Mouse (Mus musculus): ENCODE measurements around the gene Tcf12.

The Tcf12 gene

DNA sequence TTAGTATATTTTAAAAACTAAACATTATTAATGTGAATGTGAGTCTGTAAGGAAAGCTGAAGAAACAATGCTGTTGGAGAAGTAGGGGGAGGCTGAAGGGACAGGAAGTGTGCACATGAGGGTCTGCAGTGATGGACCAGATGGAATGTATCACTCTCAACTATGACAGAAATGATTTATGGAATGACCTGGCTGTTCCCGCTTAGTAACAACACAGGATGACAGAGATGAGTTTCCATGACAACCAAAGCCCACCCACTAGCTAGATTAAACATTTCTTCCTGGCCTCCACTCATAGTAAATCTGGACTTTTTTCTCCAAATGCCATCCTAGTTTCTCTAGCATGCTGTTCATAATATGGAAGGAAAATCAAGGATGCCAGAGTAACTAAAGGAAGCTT is 231.0 kb downstream of the Tcf12 start:
- Histone ChIP-seq H3K36me3 (ENCODE audit: control insufficient read depth, insufficient read depth, low read length, poor library complexity, severe bottlenecking) (peaks cover 7% of the 10 kb centered on the region; the same call in 1 of the 2 replicates), H3K27me3 (ENCODE audit: control insufficient read depth, insufficient read depth, low read length, poor library complexity, severe bottlenecking) (no peaks in the 10 kb centered on the region)
- DNase-seq (ENCODE audit: low read depth, low spot score) = no peak

DNA sequence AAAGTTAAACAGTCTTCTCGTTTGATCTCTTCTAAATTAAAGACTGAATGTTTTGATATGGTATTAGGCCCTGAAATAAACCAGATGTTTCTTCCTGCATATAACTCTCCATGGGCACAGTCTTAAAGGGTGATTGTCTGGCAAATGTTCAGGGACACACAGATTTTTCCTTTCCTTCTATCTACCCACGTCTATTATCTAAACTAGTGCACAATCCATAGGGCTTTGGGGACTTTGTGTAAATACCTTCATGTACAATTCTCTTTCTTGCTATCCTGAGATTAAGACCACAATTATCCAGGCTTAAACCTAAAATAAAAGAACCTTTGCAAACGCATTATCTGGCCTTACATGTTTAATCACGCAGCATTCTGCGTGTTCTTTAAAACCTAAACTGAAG is 231.7 kb downstream of the Tcf12 start:
- Histone ChIP-seq H3K27me3 (ENCODE audit: control insufficient read depth, insufficient read depth, low read length, poor library complexity, severe bottlenecking) (no peaks in the 10 kb centered on the region), H3K36me3 (ENCODE audit: control insufficient read depth, insufficient read depth, low read length, poor library complexity, severe bottlenecking) (peaks cover 7% of the 10 kb centered on the region; the same call in 1 of the 2 replicates)
- no peak for DNase-seq (ENCODE audit: low read depth, low spot score)

DNA sequence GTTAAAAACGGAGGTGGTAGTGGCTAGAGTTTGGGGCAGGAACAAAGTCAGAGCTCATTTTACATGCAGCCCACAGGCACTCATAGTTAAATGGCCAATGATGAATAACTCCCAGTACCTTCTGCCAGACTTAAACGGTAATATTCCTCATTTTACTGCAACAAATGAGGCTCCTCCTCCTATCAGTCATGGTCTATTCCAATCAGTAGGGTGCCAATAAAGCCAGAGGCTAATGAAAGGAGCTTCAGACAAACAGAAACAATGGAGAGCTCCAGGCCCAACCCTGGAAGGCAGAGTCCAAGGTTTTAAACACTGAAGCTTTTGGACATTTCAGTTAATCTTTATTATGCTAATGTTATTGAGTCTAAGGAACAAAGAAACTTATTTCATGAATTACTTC is 232.3 kb downstream of the Tcf12 start:
- H3K36me3 ChIP-seq (ENCODE audit: control insufficient read depth, insufficient read depth, low read length, poor library complexity, severe bottlenecking) = peaks cover 7% of the 10 kb centered on the region; the same call in 1 of the 2 replicates
- DNase-seq (ENCODE audit: low read depth, low spot score) = no peak
- no peaks in the 10 kb centered on the region for H3K27me3 ChIP-seq (ENCODE audit: control insufficient read depth, insufficient read depth, low read length, poor library complexity, severe bottlenecking)

DNA sequence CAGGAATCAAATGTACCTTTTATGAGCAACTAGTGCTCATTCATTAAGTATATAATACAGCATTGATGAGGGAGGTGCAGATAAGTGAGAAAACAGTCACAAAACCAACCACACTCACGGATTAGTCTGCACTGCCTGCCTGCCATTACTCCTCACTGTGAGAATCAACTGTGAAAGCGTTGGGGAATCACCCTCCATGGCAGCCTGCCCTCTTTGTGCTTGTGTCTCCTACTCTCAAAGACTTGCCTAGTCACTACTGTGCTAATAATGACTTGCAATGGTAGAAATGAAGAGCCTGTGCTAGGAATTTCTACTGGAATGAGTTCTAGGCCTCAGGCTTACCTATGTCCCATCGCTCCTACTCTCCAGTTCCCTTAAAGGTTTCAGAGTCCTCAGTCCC is 233.8 kb downstream of the Tcf12 start:
- no peak for DNase-seq (ENCODE audit: low read depth, low spot score)
- H3K27me3 ChIP-seq (ENCODE audit: control insufficient read depth, insufficient read depth, low read length, poor library complexity, severe bottlenecking) = no peaks in the 10 kb centered on the region
- peaks cover 7% of the 10 kb centered on the region; the same call in 1 of the 2 replicates for H3K36me3 ChIP-seq (ENCODE audit: control insufficient read depth, insufficient read depth, low read length, poor library complexity, severe bottlenecking)

DNA sequence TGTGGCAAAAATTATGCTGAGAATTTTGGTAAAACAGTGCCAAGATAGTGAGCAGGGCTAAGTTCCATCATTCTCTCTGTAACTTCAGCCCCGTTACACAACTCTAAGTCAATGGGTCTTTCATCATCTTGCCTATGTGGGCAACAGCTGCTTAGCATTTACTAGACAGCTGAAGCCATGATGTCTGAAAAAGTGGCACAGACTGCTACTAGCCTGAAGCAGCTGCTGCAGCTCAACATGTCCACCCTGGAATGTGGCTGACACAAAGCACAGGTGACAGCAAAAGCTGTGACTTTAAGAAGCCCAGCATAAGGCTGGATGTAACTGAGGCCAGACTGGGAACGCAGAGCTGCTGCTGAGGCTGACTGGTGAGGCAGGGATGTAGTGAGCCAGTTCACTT is 236.9 kb downstream of the Tcf12 start:
- H3K36me3 ChIP-seq (ENCODE audit: control insufficient read depth, insufficient read depth, low read length, poor library complexity, severe bottlenecking) = peaks cover 8% of the 10 kb centered on the region; the same call in 1 of the 2 replicates
- H3K27me3 ChIP-seq (ENCODE audit: control insufficient read depth, insufficient read depth, low read length, poor library complexity, severe bottlenecking) = no peaks in the 10 kb centered on the region
- DNase-seq (ENCODE audit: low read depth, low spot score) = no peak

DNA sequence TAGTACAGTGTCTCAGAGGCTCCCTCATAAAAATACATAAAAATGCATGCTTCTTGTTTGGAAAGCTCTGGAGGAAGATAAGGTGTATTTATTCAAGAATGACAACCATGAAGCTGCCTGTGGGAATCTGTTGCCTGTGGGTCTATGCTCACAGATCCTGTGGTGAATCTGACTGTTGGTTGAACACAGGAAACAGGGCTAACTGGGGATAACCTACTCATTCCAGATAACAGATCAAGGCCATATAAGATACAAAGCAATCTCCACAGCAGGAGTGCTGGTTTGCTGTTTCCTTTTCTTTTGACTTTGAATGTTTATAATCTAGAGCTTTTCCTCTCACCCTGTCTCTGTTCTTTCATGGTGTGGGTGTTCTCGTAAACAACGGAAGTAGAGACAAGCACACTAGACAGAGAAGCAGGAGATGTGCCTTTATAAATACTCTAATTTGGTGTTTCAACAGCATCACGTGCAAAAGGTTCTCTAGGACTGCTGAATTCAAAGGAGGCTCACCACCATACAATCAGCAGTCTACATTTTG is 237.6 kb downstream of the Tcf12 start:
- peaks cover 8% of the 10 kb centered on the region; the same call in 1 of the 2 replicates for H3K36me3 ChIP-seq (ENCODE audit: control insufficient read depth, insufficient read depth, low read length, poor library complexity, severe bottlenecking)
- H3K27me3 ChIP-seq (ENCODE audit: control insufficient read depth, insufficient read depth, low read length, poor library complexity, severe bottlenecking) = no peaks in the 10 kb centered on the region
- no peak for DNase-seq (ENCODE audit: low read depth, low spot score)

DNA sequence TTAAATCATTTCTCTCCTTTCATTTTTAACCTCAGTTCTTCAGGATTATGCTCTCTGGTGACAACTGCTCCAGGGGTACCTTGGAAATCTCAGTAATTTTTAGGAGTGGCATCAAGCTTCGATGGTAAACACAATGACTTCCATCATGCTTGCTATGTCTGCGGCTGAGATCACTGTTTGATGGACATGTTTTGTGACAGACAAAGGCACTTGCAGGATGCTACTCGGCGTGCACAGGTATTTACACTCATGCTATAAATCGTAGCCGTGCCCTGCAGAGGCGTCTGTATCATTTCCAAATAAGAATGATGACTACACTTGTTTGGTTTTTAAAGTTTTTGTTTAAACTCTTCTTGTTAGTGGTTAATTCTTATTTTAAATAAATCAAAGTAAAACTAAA is 248.3 kb downstream of the Tcf12 start:
- no peaks in the 10 kb centered on the region for H3K27me3 ChIP-seq (ENCODE audit: control insufficient read depth, insufficient read depth, low read length, poor library complexity, severe bottlenecking)
- DNase-seq (ENCODE audit: low read depth, low spot score) = no peak
- peaks cover 10% of the 10 kb centered on the region for H3K36me3 ChIP-seq (ENCODE audit: control insufficient read depth, insufficient read depth, low read length, poor library complexity, severe bottlenecking)

DNA sequence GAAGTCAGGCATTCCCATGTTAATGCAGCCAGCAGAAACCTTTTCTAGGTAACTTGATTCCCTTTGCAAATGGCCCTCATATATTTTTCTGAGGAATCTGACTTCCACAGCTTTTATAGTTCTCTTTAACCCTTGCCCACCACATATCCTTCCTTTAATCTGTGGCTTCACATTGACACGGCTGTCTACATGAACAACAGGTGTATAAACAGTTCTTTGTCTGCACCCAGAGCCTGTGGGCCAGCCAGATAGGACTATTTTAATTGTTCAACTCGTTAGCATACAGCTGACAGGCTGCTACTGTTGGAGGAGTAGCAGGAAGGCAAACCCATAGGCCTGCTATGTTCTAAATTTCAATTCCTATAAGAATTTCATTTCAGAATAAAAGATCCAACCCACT is 250.0 kb downstream of the Tcf12 start:
- no peak for DNase-seq (ENCODE audit: low read depth, low spot score)
- Histone ChIP-seq H3K36me3 (ENCODE audit: control insufficient read depth, insufficient read depth, low read length, poor library complexity, severe bottlenecking) (peaks cover 4% of the 10 kb centered on the region; the same call in 1 of the 2 replicates), H3K27me3 (ENCODE audit: control insufficient read depth, insufficient read depth, low read length, poor library complexity, severe bottlenecking) (no peaks in the 10 kb centered on the region)

DNA sequence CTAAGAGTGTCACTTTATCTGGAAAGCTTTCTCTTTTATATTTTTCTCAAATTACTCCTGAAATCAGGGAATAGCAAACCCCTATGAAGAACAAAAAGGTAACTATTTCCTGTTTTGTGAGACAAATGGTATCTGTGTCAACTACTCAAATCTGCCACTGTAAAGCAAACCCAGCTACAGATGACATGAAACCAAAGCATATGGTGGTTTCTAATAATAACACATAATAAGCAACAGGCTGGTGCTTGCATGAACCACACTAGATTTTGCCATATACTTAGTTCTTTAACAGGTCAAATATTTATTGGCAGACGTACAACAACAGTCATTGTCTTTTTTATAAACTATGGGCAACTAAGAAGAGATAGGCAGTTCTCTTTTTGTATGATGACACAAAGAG is 253.7 kb downstream of the Tcf12 start:
- DNase-seq (ENCODE audit: low read depth, low spot score) = no peak
- H3K36me3 ChIP-seq (ENCODE audit: control insufficient read depth, insufficient read depth, low read length, poor library complexity, severe bottlenecking) = peaks cover 17% of the 10 kb centered on the region; the same call in 1 of the 2 replicates
- no peaks in the 10 kb centered on the region for H3K27me3 ChIP-seq (ENCODE audit: control insufficient read depth, insufficient read depth, low read length, poor library complexity, severe bottlenecking)

DNA sequence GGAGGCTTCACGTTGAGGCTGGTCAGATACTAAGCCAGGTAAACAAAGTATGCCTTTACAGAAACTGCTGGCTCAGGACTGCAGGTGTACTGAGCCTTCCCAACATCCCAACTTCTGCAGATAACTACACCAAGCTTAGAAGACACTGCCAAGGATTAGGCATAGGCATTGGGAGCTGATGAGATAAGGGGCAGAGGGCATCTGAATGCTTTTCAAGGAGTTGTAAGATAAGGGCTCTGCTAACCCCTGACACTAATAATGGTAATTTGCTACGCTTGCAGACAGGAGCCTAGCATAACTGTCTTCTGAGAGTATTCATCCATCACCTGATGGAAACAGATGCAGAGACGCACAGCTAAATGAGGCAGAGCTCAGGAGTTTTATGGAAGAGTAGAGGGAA is 257.8 kb downstream of the Tcf12 start:
- no peak for DNase-seq (ENCODE audit: low read depth, low spot score)
- Histone ChIP-seq H3K27me3 (ENCODE audit: control insufficient read depth, insufficient read depth, low read length, poor library complexity, severe bottlenecking) (no peaks in the 10 kb centered on the region), H3K36me3 (ENCODE audit: control insufficient read depth, insufficient read depth, low read length, poor library complexity, severe bottlenecking) (peaks cover 19% of the 10 kb centered on the region; the same call in 1 of the 2 replicates)

DNA sequence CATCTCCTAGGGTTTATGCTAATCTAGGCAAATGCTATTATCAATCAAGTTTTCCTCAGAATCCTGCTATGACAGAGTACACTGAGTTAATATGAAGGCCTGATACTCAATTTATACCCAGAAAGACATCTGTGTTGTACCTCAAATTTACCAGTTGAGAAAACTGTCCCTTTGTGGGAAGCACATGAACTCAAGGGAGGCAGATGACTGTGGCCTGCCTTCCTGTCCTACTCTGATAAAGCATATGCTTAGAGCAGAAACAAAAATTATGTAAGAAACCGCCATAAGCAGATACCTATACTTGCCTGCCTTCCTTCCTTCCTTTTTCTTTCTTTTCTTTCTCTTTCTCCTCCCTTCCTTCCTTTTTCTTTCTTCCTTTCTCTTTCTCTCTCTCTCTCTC is 261.4 kb downstream of the Tcf12 start:
- Histone ChIP-seq H3K27me3 (ENCODE audit: control insufficient read depth, insufficient read depth, low read length, poor library complexity, severe bottlenecking) (no peaks in the 10 kb centered on the region), H3K36me3 (ENCODE audit: control insufficient read depth, insufficient read depth, low read length, poor library complexity, severe bottlenecking) (peaks cover 17% of the 10 kb centered on the region; the same call in 1 of the 2 replicates)
- no peak for DNase-seq (ENCODE audit: low read depth, low spot score)

DNA sequence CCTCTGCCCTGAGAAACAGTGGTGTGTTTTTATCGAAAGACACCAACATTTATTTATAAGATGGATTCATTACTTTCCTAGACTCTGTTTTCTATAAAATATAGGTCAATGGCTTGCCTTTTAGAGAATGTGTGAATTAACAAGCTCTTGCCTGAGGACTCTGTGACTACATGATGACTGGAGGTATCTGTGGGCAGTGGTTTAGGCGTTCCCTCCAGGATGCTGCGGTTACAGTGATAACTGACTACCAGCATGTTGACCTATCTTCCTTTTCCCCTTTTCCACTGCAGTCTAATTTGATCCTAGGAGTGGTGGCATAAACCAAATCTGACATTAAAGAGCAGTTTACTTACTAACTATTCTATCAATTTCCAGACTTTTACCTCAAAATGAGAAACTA is 263.3 kb downstream of the Tcf12 start:
- DNase-seq (ENCODE audit: low read depth, low spot score) = no peak
- H3K27me3 ChIP-seq (ENCODE audit: control insufficient read depth, insufficient read depth, low read length, poor library complexity, severe bottlenecking) = no peaks in the 10 kb centered on the region

DNA sequence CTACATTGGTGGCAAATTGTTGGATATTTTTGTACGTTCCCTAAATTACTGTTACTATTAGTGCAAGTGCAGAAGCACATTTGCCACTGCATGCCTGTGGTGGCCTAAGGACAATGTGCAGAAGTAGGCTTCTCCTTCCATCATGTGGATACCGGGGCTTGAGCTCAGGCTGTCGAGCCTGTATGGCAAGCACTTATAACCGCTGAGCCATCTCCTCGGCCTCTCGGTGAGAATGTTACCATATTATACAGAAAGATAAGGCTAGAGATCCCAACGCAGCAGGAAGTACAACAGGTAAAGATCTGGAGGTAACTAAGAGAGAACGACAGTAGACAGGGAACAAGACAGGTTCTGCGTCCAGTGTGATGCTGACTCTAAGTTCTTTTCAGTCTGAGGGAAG is 263.8 kb downstream of the Tcf12 start:
- Histone ChIP-seq H3K27me3 (ENCODE audit: control insufficient read depth, insufficient read depth, low read length, poor library complexity, severe bottlenecking) (no peaks in the 10 kb centered on the region), H3K36me3 (ENCODE audit: control insufficient read depth, insufficient read depth, low read length, poor library complexity, severe bottlenecking) (peaks cover 9% of the 10 kb centered on the region; the same call in 1 of the 2 replicates)

More for the DNA sequence above, 263.3 kb downstream of the Tcf12 start:
- peaks cover 10% of the 10 kb centered on the region; the same call in 1 of the 2 replicates for H3K36me3 ChIP-seq (ENCODE audit: control insufficient read depth, insufficient read depth, low read length, poor library complexity, severe bottlenecking)

DNA sequence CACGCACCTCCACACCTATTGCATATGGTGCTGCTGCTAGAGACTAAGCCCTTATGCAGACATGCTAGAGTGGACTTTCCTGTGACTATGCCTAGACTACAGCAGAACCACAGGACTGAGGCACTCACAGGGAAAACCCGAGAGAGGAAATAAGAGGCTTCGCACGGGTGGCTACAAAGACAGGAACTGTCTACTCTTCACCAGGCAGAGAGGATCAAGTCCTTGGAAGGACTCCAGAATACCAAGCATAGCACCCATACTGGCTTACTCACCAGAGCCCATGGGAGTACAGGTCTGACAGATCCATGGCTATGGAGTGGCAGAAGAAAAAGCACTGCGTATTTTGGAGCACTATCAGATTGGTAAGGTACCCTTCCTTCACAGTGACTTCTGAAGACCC is 269.8 kb downstream of the Tcf12 start:
- DNase-seq (ENCODE audit: low read depth, low spot score) = no peak
- Histone ChIP-seq H3K27me3 (ENCODE audit: control insufficient read depth, insufficient read depth, low read length, poor library complexity, severe bottlenecking) (no peaks in the 10 kb centered on the region), H3K36me3 (ENCODE audit: control insufficient read depth, insufficient read depth, low read length, poor library complexity, severe bottlenecking) (0 out of 2 replicates have a peak, but pooled peaks cover 3% of the 10 kb centered on the region)

More for the DNA sequence above, 263.8 kb downstream of the Tcf12 start:
- DNase-seq (ENCODE audit: low read depth, low spot score) = no peak

DNA sequence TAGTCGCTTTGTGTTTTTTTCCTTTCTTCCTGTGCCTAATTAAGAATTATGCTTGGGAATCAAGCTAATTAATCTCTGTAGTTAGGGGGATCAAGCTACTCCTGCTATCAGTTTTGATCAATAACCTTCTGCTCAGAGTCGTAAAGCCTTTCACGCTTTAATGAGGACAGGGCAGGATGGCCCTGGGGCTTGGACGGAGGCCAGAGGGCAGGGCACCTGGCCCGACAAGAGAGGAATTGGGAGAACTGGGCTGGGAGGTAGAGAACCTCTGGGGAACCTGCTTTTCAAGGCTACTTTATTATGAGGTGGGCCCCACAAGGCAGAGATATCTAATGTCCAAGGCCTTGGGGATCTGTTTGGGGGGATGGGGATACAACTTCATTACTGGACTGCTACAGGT is 274.3 kb downstream of the Tcf12 start:
- DNase-seq (ENCODE audit: low read depth, low spot score) = no peak
- H3K36me3 ChIP-seq (ENCODE audit: control insufficient read depth, insufficient read depth, low read length, poor library complexity, severe bottlenecking) = no peaks in the 10 kb centered on the region
- H3K27me3 ChIP-seq (ENCODE audit: control insufficient read depth, insufficient read depth, low read length, poor library complexity, severe bottlenecking) = no peaks in the 10 kb centered on the region

DNA sequence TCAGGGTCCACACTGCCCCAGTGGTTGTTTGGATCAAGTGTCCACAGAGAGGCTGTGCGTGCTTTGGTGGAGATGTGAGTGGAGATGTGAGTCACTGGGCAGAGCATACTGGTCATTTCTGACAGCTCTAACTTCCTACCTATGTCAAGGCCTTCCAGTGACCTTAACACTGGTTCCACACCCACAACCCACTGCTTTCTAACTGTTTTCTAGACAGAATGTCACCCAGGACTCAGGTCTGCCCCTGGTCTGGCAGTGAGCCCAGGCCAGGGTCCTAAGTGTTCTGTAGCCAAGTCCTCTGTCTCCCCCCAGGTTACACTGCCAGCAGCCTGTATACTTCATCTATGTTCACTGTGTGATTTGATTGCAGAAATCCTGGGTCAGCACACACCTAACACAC is 275.3 kb downstream of the Tcf12 start:
- Histone ChIP-seq H3K36me3 (ENCODE audit: control insufficient read depth, insufficient read depth, low read length, poor library complexity, severe bottlenecking) (no peaks in the 10 kb centered on the region), H3K27me3 (ENCODE audit: control insufficient read depth, insufficient read depth, low read length, poor library complexity, severe bottlenecking) (no peaks in the 10 kb centered on the region)
- DNase-seq (ENCODE audit: low read depth, low spot score) = no peak

Measured in splenic B cell, adult 2 months (primary cell).